Mouse (Mus musculus) kidney, adult 2 months (tissue): Measurements from ENCODE around the gene Pcare. TPM values are rescaled to one million over a fixed set of nuclear protein-coding genes. Genes with fewer than 3 reads are reported as not detected.

ENCODE experiments used
- DNase-seq: peaks from one replicate; pipeline ENCODE4 v3.0.0; 2021
- H3K27ac ChIP-seq: fragments of 200-500 bp; 2 replicates; pipeline ENCODE4 v1.5.1; 2012; ENCODE audit warnings: low read depth, low read length, control low read depth, inconsistent platforms; ENCODE audit not compliant: insufficient read depth
- H3K27me3 ChIP-seq: fragments of 200-500 bp; replicated peaks from 2 replicates; pipeline ENCODE4 v1.6.1; 2012; ENCODE audit warnings: mild to moderate bottlenecking, moderate library complexity, low read length, inconsistent platforms; ENCODE audit not compliant: control insufficient read depth, insufficient read depth
- H3K36me3 ChIP-seq: fragments of 200-500 bp; 2 replicates; pipeline ENCODE4 v1.6.1; 2012; ENCODE audit warnings: mild to moderate bottlenecking, moderate library complexity, low read length, inconsistent platforms; ENCODE audit not compliant: control insufficient read depth, insufficient read depth
- H3K4me1 ChIP-seq: fragments of 200-500 bp; 2 replicates; pipeline ENCODE4 v1.6.1; 2011; ENCODE audit warnings: low read length; ENCODE audit not compliant: control insufficient read depth, insufficient read depth
- H3K4me3 ChIP-seq: fragments of 200-500 bp; 2 replicates; pipeline ENCODE4 v1.5.1; 2011; ENCODE audit warnings: mild to moderate bottlenecking, low read depth, low read length, control low read depth; ENCODE audit not compliant: insufficient read depth
- CTCF ChIP-seq: fragments of 200-500 bp; conservative IDR thresholded peaks from 2 replicates; pipeline ENCODE4 v1.5.1; 2011; ENCODE audit warnings: low read depth, mild to moderate bottlenecking, control low read depth, low read length, moderate library complexity, mixed read lengths; ENCODE audit not compliant: insufficient read depth, insufficient read length
- POLR2A ChIP-seq: fragments of 200-500 bp; IDR thresholded peaks from one replicate; pipeline ENCODE4 v1.6.1; 2011; ENCODE audit warnings: low read depth, low read length, control low read depth
- WGBS: fragments of 180-500 bp; shearing (Covaris S2); methylation state at CpG from one replicate; pipeline ENCODE4 v1.1.7; 2018; 5-methylcytosine and 5-hydroxymethylcytosine counted together
- polyA plus RNA-seq: library from polyadenylated mRNA; depleted of rRNA; stranded (reverse); fragments of >200 nt; gene quantifications from 2 replicates; pipeline ENCODE4 v1.2.3, GENCODE M21; 2012

Pcare gene
- polyA plus RNA-seq, 1 experiment: not detected

DNA sequence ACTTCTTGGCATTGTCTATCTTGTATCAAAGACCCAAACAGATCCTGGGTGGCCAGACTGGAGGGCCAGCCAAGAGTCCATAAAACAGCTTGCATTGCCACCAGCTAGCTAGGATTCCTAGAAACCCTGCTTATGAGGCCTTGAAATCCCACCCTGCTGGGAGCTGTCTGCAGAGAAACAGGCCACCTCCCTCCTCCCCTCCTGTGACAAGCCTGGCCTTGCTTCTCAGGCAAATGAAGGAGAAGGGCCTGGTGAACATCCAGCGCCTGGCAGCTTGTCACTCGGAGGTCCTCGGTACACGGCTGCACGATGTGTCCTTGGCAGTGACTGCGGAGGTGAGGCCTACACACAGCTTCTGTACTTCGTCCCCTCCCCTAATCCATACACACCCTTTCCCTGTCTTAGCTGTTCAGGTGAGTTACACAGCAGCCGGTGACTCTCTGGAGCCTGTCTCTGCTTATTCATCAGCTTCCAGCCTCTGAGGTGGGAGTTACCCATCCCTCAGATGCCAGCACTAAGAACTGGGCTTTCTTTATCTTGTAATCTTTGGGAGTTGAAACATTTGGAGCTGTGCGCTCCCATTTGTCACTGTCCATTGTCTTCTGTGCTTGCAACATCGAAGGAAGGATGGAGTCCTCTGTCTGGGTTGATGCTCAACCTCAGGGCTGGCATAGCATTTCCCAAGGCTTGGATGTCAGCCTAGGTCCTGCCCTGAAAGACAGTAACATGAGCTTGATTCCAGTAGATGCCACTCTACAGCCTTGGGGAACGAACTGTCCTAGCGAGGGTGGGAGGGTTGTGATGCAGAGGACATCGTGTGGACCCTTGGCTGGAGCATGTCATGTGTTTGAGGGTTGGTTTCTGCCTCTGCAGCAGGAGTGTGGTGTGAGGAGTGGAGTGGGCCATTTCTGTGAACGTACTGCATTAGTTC lies 46.9 kb downstream of the Pcare start:
- H3K27me3 ChIP-seq: no peaks in the 10 kb centered on the region
- H3K36me3 ChIP-seq: no peaks in the 10 kb centered on the region
- H3K4me3 ChIP-seq: no peak overlapping the region
- no peak overlapping the region for H3K27ac ChIP-seq
- no peaks in the 10 kb centered on the region for H3K4me1 ChIP-seq
- DNase-seq: no peak
- WGBS: 89% methylated on average over 14 of the region's 14 CpGs
- TF ChIP-seq POLR2A (no peak), CTCF (no peak)

DNA sequence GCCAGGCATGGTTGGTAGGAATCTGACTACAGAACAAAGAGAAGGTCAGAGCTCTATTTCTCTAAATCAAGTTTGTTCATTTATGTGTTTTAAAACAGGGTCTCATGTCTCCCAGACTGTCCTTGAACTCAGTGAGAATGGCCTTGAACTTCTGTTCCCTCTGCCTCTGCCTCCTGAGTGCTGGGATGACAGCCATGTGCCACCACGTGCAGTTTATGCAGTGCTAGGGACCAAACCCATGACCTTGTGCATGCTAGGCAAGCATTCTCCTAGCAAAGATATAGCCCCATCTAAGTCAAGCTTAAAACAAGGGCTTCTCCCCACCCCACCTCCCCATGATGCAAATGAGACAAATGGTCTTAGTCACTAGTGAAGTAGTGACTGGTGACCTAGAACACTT lies 47.6 kb downstream of the Pcare start:
- WGBS: 50% methylated on average over 1 of the region's 1 CpGs
- H3K27ac ChIP-seq: no peak overlapping the region
- no peaks in the 10 kb centered on the region for H3K27me3 ChIP-seq
- H3K4me3 ChIP-seq: no peak overlapping the region
- DNase-seq: no peak
- H3K4me1 ChIP-seq: no peaks in the 10 kb centered on the region
- TF ChIP-seq POLR2A (no peak), CTCF (no peak)
- no peaks in the 10 kb centered on the region for H3K36me3 ChIP-seq

DNA sequence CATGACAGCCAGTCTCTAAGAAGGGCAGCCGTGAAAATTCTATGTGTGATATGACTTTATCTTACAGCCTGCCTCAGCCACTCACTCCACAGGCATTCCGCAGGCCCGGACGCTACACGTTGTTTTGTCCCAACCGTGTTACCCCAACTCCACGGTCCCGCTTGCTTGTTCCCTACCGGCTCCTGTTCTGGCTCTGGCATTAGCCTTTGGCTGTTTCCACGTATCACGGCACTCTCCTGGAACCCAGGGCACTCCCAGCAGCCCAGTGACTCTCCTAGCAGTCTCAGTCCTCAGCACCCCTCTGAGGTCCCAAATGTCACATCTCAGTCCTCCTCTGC lies 54.1 kb downstream of the Pcare start:
- TF ChIP-seq POLR2A: no peak
- TF ChIP-seq CTCF: no peak
- WGBS: 86% methylated on average over 11 of the region's 11 CpGs
- no peak overlapping the region for H3K4me3 ChIP-seq
- no peak for DNase-seq
- no peaks in the 10 kb centered on the region for H3K4me1 ChIP-seq
- H3K27me3 ChIP-seq: no peaks in the 10 kb centered on the region
- H3K36me3 ChIP-seq: no peaks in the 10 kb centered on the region
- no peak overlapping the region for H3K27ac ChIP-seq

DNA sequence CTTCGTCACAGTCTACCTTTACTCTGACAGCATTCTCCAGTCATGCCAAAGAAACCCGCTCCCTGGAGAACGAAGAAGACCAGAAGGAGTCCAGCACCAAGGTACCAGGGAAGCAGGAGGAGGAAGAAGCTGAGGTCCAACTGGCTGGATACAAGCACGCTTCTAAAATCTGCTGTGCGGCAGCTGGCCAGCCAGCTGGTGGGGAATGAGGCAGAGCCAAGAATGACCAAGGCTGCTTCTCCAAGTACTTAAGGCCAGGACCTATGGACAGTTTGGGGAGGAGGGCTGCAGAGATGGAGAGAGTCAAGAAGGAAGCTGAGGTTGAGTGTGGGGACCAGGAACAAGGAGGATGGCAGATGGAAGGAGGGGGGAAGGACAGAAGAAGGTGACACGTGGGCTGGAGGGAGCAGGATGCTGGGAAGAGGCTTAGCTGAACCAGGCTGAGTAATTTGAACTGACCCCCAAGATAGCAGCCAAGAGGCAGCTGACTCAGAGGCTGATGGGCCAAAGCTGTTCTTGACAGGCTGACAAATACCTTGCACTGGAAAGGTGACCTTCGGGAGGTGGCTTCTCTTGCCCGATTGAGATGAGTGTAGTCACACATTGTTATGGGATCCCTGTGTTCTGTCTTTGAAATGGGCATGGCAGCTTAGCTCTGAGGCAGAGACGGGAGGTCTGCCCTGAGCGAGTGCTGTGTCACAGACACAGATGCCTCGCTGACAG lies 54.6 kb downstream of the Pcare start:
- 59% methylated on average over 11 of the region's 11 CpGs for WGBS

DNA sequence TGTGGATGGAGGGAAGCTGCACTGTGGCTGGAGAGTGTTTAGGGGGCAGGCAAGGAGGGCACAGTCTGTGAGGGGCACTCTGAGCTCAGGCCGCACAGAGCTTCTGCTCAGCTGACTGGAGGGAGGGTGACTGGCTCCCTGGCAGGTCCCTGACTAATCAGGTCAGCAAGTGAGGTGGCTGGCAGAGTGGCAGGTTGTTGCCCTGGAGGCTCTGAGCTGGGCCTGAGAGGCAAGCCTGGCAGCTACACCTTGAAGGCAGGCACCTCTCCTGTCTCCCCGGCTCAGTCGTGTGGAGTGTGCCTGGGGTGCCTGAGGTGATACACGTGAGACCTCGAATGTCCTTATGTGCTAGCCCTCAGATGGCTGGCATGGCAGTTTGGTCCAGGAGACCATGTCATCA lies 56.3 kb downstream of the Pcare start:
- WGBS: 78% methylated on average over 5 of the region's 5 CpGs
- DNase-seq: no peak
- TF ChIP-seq POLR2A: no peak
- TF ChIP-seq CTCF: no peak

More for the DNA sequence above, 54.6 kb downstream of the Pcare start:
- TF ChIP-seq POLR2A (no peak), CTCF (no peak)
- Histone ChIP-seq H3K4me1 (no peaks in the 10 kb centered on the region), H3K36me3 (no peaks in the 10 kb centered on the region), H3K27me3 (no peaks in the 10 kb centered on the region), H3K27ac (no peak overlapping the region), H3K4me3 (no peak overlapping the region)
- no peak for DNase-seq

DNA sequence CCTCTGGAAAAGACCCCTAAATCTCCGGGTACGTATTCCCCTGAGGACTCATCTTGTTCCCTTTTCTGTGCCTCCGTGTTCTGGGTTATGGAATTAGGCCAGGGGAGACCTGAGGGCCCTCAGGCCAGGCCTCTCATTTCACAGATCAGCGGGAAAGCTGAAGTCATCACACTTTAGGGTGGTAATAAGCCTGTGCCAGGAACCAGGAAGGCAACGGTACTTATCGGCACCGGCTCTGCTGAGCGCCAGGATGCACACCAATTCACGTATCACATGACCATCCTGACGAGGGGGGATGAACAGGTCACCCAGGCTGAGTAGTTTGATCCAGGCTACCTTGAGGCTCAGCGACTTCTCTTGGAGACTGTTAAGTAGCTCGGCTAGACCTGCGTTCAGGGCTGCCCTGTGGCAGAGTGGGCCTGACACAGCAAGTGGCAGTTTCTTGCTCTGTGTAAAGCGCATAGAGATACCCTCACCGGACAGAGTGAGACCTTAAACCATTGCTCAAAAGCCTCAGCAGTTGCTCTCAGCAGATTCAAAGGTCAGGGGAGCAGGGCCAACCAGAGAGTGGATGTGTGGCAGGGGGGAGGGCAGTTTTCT lies 56.9 kb downstream of the Pcare start:
- WGBS: 44% methylated on average over 15 of the region's 15 CpGs
- Histone ChIP-seq H3K27ac (no peak overlapping the region), H3K4me1 (no peaks in the 10 kb centered on the region), H3K4me3 (no peak overlapping the region), H3K27me3 (no peaks in the 10 kb centered on the region), H3K36me3 (no peaks in the 10 kb centered on the region)
- TF ChIP-seq POLR2A (no peak), CTCF (no peak)
- no peak for DNase-seq

More for the DNA sequence above, 56.3 kb downstream of the Pcare start:
- no peaks in the 10 kb centered on the region for H3K36me3 ChIP-seq
- no peak overlapping the region for H3K4me3 ChIP-seq
- no peaks in the 10 kb centered on the region for H3K27me3 ChIP-seq
- no peak overlapping the region for H3K27ac ChIP-seq
- no peaks in the 10 kb centered on the region for H3K4me1 ChIP-seq

DNA sequence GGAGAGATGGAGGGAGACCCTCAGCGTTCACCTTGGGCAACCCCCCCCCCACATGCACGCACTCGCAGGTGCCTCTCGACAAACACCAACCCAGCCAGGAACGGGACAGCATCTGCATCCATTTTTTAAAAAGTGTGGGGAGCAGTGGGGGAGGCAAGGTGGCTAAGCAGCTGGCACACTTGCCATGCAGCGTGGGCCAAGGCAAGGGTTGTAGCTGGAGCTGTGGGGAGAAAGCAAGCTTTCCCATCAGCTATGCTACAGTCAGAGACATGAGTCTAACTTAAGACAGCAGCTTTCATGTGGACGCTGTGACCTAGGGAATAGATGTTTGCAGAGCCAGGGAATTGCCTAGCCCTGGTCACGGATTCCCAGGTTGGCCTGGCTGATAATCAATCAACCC lies 57.5 kb downstream of the Pcare start:
- TF ChIP-seq POLR2A (no peak), CTCF (no peak)
- Histone ChIP-seq H3K27ac (no peak overlapping the region), H3K36me3 (no peaks in the 10 kb centered on the region), H3K4me3 (no peak overlapping the region), H3K4me1 (no peaks in the 10 kb centered on the region), H3K27me3 (no peaks in the 10 kb centered on the region)
- WGBS: 92% methylated on average over 8 of the region's 8 CpGs
- no peak for DNase-seq
